Mouse (Mus musculus) left cerebral cortex, adult 8-10 months (tissue): Measurements from ENCODE around the gene Tcf7l1. TPM values are rescaled to one million over a fixed set of nuclear protein-coding genes. Genes with fewer than 3 reads are reported as not detected.

ENCODE experiments used
- DNase-seq, 2 experiments: peaks; one replicate each; pipeline ENCODE4 v3.0.0; 2022; ENCODE audit warnings: low spot score in 2 of 2
- total RNA-seq, 4 experiments: library from RNA; stranded (reverse); gene quantifications; 2 replicates each; pipeline ENCODE4 v1.2.4; 2022

The Tcf7l1 gene
- total RNA-seq, 4 experiments from 2014 or later: 3.1 to 4.6 (median 4.1) TPM

DNA sequence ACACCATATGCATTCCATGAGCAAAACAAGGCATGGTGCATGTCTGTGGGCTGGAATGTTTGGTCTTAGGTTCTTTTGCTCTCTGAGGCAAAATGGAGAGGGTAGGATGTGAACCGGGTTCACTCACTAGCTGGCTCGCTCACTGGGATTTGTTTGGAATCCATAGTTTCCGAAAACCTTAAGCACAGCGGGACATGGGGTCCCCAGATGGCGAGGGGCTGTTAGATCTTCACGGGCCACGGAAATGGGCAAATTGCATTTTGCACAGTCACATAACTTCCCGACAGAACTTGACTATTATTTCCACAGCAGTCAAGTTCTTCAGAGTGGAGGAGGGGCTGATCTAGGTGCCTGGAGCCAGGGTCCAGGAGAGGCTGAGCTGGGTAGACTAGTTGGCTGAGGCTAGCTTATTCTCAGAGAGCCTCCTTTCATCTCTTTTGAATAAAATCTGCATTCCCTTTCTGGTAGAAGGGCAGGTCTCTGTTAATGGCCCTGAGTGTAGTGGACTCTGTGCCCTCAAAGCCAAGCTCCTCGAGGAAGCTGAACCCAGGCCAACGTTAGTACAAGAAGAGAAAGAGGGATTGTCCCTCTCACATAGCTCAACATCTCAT is 78.1 kb downstream of the Tcf7l1 start:
- peak in 1 of 2 experiments; percentile 35 for DNase-seq

GRCm38 (mm10) chr6:72699467-72700126 is 89.5 kb downstream of the Tcf7l1 start:
- DNase-seq: peak in 1 of 2 experiments; percentile 35

- no peak for DNase-seq
Measured at GRCm38 (mm10) chr6:72698559-72698958, 90.5 kb downstream of the Tcf7l1 start.

DNA sequence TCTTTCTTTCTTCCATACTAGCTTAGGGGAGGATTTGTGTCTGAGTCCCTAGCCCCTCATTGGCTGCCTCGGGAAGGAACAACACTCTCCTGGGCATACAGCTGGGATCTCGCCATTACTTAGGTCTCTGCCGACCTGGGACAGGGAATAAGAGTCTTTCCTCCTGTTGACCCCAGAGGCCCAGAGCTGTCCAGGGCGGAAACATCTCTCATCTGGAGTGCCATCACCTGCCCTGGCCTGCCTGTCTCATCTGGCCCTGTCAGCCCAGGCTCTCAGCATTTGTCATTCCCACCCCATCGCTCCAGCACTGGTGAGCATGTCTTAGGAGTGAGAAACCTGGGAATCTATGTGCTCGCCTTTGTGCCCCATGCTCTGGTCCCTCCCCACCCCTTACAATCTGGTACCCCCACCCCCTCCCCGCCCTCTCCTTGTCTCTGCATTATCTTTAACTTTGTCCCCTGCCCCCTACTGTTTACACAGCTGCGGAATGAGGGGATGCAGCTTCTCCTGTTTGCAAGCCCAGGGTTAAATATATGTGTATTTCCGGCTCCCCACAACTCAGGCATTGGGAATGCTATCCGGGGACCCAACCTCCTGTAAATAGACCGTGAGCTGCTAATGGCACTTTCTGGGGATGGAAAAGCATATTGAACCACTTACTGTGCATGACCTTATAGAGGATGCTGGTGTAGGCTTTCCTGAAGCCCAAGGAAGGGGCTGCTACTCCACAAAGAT is 92.3 kb downstream of the Tcf7l1 start:
- DNase-seq: no peak

- no peak for DNase-seq
Measured at GRCm38 (mm10) chr6:72694791-72695204, 94.3 kb downstream of the Tcf7l1 start.

DNA sequence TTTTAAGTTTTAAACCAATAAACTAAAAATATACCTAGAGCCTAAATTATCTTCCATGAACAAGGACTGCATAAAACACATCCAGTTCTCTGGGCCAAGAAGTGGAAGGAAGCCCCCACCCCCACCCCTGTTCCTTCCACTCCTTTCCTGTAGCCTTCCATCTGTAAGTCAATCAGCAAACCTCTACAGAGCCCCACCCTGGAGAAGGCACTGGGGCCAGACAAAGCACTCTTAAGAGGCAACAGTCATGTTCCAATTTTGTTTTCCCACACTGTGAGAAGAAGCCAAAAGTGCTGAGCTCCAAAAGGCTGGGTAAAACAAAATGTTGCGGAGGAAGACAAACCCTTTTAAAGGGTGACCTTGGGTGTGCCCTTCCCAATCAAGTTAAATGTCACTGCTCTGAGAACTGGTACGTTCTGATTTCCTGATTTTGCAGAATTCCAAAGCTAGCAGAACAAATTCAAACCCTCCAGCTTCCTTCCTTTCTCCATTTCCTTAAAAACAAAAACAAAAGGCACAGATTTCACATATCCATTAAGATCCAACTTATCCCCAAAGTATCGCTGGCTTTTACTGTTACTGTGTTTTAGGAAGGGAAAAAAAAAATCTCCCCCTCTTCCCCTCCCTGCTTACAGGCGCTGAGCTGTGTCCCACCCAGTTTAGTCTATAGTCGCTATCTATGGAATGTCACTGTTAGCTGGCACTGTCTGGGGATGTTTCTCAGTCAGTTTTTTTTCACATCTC is 94.8 kb downstream of the Tcf7l1 start:
- no peak for DNase-seq

DNA sequence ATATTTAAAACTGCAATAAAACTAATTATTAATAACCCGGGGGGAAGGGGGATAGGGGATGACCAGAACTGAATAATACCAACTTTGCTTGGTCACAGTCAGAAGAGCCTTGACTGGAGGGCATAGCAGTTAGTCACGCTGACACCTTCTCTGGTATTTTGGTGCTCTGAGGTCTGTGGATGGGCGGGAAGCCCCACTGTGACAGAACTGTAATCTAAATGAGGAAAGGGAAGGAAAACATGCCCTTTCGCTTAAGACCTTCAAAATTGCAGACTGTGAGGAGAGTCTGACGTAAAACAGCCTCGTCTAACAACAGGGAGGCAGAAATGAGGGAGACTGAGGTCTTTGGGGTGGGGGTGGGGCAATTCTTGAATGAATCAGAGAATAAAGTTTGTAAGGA is 96.6 kb downstream of the Tcf7l1 start:
- no peak for DNase-seq

DNA sequence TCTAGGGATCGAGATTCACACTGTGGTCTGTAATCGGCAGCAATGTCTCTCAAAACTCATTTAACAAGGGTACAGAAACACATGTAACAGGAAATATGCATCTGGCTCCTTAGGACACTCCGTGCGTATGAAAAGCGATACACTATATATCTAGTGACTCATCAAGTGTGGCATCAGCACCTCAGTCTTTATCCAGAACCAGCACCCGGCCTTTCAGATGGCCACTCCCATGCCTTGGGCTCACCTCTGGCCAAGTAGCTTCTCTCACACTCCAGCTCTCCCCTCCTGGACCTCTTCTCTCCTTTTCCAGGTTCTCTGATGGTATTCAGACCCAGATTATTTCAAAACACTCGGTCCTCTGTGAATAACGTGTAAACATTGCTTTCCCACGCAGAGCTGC is 97.5 kb downstream of the Tcf7l1 start:
- no peak for DNase-seq

- no peak for DNase-seq
Measured at GRCm38 (mm10) chr6:72690595-72690994, 98.5 kb downstream of the Tcf7l1 start.

- DNase-seq: no peak
Measured at GRCm38 (mm10) chr6:72690001-72690400, 99.1 kb downstream of the Tcf7l1 start.

- no peak for DNase-seq
Measured at GRCm38 (mm10) chr6:72689046-72689445, 100.0 kb downstream of the Tcf7l1 start.

GRCm38 (mm10) chr6:72685165-72685564 is 103.9 kb downstream of the Tcf7l1 start:
- DNase-seq: peak in 1 of 2 experiments; percentile 16

GRCm38 (mm10) chr6:72684260-72684805 is 104.7 kb downstream of the Tcf7l1 start:
- DNase-seq: no peak

DNA sequence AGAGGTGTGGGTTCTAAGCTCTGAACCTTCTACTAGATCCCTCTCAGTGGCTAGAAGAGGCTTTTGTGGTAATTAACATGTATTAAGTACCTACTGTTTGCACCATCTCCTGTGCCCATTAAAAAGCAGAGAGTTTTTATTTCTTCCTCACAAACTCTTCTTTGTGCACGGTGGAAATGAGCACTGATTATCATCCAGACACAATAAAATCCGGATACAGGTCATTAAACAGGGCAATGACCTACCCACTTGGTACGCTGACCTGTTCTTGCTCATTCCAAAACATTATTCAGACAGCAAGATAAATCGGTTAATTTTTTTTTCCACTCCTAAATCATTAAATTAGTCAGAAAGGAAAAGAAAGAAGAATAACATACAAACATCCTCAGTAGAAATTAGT is 106.8 kb downstream of the Tcf7l1 start:
- no peak for DNase-seq

- DNase-seq: no peak
Measured at GRCm38 (mm10) chr6:72680936-72681335, 108.1 kb downstream of the Tcf7l1 start.

DNA sequence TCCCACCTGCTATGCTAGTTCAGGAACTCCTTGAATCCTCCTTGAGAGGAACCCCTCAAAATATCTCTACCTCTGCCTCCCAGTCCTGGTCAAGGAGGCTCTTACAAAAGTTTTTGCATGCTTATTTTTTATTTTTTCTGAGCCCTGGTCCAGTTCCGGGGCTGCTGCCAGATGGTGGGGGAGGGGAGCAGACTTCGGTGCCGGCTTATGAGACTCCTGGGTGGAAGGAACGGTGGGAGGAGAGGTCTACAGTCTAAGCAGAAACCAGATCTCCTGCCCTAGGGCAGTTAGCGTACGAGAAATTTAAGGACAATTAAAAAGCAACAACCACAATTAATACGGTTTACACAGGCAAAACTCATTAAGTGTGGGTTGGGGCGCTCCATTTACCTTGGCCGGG is 110.4 kb downstream of the Tcf7l1 start:
- no peak for DNase-seq

- DNase-seq: no peak
Measured at GRCm38 (mm10) chr6:72677510-72678220, 111.4 kb downstream of the Tcf7l1 start.

GRCm38 (mm10) chr6:72677079-72677478 is 112.0 kb downstream of the Tcf7l1 start:
- DNase-seq: no peak

GRCm38 (mm10) chr6:72676376-72676775 is 112.7 kb downstream of the Tcf7l1 start:
- no peak for DNase-seq

DNA sequence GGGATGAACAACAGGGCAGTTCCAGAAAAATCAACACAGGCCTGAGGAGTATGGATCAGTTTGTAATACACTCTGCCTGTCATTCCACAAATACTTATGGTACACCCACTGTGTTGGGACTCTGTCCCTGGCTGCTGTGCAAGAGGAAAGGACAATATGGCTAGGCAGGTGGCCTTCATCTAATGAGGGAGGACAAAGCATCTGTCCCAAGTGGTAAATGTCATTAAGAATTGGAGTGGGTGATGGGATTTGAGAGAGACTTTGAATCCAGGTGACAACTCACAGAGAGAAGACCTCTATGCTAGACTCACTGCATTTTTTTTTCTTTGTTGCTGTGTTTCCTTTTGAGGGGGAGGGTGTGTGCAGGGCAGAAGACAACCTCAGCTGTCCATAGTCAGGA is 115.3 kb downstream of the Tcf7l1 start:
- DNase-seq: no peak

DNA sequence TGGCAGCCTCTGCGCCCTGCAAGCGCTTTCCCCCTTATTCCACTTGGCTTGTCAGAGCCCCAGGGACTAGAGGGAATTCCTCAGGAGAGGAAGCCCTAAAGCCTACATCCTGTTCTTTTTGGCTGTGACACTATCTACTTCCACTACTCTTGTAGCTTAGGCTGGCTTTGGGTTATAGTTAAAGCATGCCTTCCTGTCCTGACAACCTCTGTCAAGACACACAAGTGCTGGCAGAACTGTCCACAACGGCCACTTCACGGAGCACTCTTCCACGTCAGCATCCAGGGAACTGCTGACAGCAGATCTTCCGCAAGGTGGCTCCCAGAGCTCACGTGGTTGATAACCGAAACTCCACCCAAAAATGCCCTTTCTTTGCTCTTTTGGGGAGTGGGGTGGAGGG is 117.9 kb downstream of the Tcf7l1 start:
- no peak for DNase-seq
